Mouse (Mus musculus) myocyte (in vitro differentiated cells): Measurements from ENCODE around the gene Perp.

Experiments
- MAX ChIP-seq: IDR thresholded peaks from one replicate; pipeline ENCODE4 v1.6.1; 2011; ENCODE audit warnings: low read depth, mild to moderate bottlenecking, control low read depth
- POLR2A ChIP-seq: IDR thresholded peaks from one replicate; pipeline ENCODE4 v1.6.1; 2011; ENCODE audit warnings: low read depth, mild to moderate bottlenecking, control low read depth, moderate library complexity; ENCODE audit not compliant: insufficient read length
- POLR2AphosphoS2 ChIP-seq: IDR thresholded peaks from one replicate; pipeline ENCODE4 v1.6.1; 2011; ENCODE audit warnings: low read depth, control low read depth; ENCODE audit not compliant: insufficient read length
- SRF ChIP-seq: IDR thresholded peaks from one replicate; pipeline ENCODE4 v1.6.1; 2011; ENCODE audit warnings: low read depth; ENCODE audit not compliant: control insufficient read depth, insufficient read length
- TCF3 ChIP-seq: IDR thresholded peaks from one replicate; pipeline ENCODE4 v1.6.1; 2011; ENCODE audit warnings: low read depth, control low read depth; ENCODE audit not compliant: insufficient read length
- USF1 ChIP-seq: IDR thresholded peaks from one replicate; pipeline ENCODE4 v1.6.1; 2011; ENCODE audit warnings: low read depth, mild to moderate bottlenecking, control low read depth, moderate library complexity

GRCm38 (mm10) chr10:18888751-18889150 is 43.9 kb downstream of the Perp start:
- TF ChIP-seq MAX = no peak
- TF ChIP-seq POLR2AphosphoS2 = no peak
- TF ChIP-seq TCF3 = no peak
- TF ChIP-seq USF1 = no peak
- no peak for TF ChIP-seq POLR2A
- TF ChIP-seq SRF = no peak
